Mouse (Mus musculus) erythroblast, embryonic 14.5 days (primary cell): Measurements from ENCODE around the gene Rrbp1. TPM values are rescaled to one million over a fixed set of nuclear protein-coding genes. Genes with fewer than 3 reads are reported as not detected.

Experiments
- H3K27me3 ChIP-seq: 2 replicates; pipeline ENCODE4 v1.6.1; 2012; ENCODE audit warnings: inconsistent platforms; ENCODE audit not compliant: control insufficient read depth
- H3K36me3 ChIP-seq: 2 replicates; pipeline ENCODE4 v1.6.1; 2012; ENCODE audit warnings: mild to moderate bottlenecking, inconsistent platforms; ENCODE audit not compliant: control insufficient read depth
- H3K4me1 ChIP-seq: 2 replicates; pipeline ENCODE4 v1.6.1; 2012; ENCODE audit warnings: inconsistent platforms; ENCODE audit not compliant: control insufficient read depth
- H3K4me3 ChIP-seq: replicated peaks from 2 replicates; pipeline ENCODE3; 2012; ENCODE audit warnings: moderate library complexity, mild to moderate bottlenecking, inconsistent platforms
- H3K9me3 ChIP-seq: 2 replicates; pipeline ENCODE4 v1.6.1; 2012; ENCODE audit warnings: low read length, inconsistent platforms, mixed read lengths; ENCODE audit not compliant: control insufficient read depth
- GATA1 ChIP-seq: IDR thresholded peaks from 2 replicates; pipeline ENCODE4 v1.6.1; 2012; ENCODE audit warnings: low read length, inconsistent platforms, mixed read lengths
- TAL1 ChIP-seq: IDR thresholded peaks from 3 replicates; pipeline ENCODE4 v1.6.1; 2012; ENCODE audit warnings: low read length, inconsistent platforms, mixed read lengths
- polyA plus RNA-seq: library from polyadenylated mRNA; stranded (reverse); fragments of >175 nt; gene quantifications from 2 replicates; pipeline ENCODE4 v1.2.3, GENCODE M21; 2012

Rrbp1 gene
- polyA plus RNA-seq, 1 experiment, result 4.5 TPM

DNA sequence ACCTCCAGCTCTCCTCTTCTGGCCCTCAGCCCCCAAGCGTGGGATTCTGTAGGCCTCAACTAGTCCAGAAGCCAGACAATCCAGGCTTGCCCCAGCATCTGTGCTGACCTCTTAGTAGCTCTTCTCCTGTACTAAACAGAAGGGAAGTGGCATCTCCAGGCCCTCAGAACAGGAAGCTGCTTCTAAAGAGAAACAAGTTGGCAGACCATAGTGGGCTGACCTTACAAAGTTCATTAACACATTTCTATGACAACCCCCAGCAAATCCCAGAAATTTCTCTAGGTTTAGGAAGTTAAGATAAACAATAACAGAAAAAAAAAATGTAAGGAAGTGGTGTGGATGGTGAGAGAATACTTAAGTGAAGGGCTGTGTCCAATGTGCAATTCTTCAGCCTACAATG, 2.0 kb downstream of the Rrbp1 start:
- Histone ChIP-seq H3K4me1 (peaks cover 32% of the 10 kb centered on the region), H3K4me3 (peak overlapping the region; percentile 91)

DNA sequence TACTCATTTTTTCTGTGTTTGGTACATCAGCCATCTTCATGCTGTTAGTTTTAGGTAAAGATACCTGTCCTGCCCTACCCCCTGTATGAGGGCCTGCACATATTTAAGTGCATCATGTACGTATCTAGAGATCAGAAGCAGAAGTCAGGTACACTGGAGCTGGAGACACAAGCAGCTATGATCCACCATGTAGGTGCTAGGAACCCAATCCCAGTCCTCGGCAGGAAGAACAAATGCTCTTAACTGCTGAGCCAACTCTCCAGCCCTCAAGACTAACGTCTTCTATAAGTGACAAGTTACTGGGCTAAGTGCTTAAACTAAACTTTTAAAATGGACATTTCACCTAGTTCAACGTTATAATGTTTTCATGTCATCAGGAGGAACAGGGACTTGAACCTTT, 3.9 kb downstream of the Rrbp1 start:
- Histone ChIP-seq H3K9me3 (no peaks in the 10 kb centered on the region), H3K36me3 (peaks cover 11% of the 10 kb centered on the region), H3K4me3 (no peak overlapping the region), H3K4me1 (peaks cover 32% of the 10 kb centered on the region), H3K27me3 (no peaks in the 10 kb centered on the region)
- no peak for TF ChIP-seq GATA1

More for the DNA sequence above, 2.0 kb downstream of the Rrbp1 start:
- Histone ChIP-seq H3K27me3 (no peaks in the 10 kb centered on the region), H3K9me3 (no peaks in the 10 kb centered on the region), H3K36me3 (peaks cover 9% of the 10 kb centered on the region; the same call in 1 of the 2 replicates)
- TF ChIP-seq TAL1 (no peak), GATA1 (no peak)

DNA sequence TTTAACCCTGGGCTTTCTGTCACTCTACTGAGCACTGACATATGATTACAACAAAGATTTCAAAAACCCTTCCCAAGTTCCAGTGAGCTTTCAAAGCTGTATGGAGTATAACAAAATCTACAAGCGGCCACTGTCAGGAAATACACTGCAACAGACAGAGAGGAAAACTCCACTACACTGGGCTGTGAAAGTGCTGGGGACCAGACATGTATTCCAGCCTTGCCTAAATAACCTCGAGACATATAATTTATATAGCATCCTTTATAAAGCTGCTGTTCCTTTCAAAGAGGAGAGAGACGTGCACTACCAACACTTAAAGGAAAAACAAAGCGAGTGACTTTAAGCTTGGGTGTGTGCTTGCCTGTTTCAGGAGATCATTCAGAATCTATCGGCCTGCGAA, 4.4 kb downstream of the Rrbp1 start:
- Histone ChIP-seq H3K36me3 (peaks cover 11% of the 10 kb centered on the region), H3K4me1 (peaks cover 33% of the 10 kb centered on the region), H3K27me3 (no peaks in the 10 kb centered on the region), H3K4me3 (no peak overlapping the region), H3K9me3 (no peaks in the 10 kb centered on the region)
- TF ChIP-seq TAL1 (no peak), GATA1 (no peak)

DNA sequence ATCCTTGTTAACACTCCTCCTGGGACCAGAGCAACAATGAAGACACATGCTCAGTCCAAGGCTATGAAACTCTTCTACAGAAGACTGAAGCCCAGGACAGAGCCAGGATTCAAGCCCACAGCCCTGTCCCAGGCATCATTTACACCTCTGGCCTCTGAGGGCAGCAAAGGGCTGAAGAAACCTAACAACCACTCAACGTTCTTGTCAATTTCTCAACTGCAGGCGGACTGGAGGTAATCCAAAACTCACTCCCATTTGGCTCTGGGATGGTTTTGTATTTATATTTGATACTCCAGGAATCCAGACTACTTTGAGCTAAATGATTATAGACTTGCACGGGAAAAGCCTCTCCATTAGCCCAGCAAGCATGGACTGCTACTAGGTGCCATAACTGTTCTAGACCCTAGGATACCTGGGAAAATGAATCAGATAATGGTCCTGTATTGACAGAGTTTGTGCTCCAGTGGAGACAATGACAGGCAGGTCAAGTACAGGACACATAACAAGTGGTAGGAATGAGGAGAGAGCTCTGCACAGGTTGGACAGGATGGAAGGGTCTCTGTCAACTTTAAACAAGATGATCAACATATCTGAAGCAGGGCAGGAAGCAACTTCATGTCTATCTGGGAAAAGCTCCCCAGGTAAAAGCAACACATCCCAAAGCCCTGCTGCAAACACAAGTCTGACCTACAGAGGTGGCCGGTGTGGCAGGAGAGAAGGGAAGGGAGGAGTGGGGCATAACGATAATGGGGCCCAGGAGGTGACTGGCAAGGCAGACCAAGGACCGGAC, 5.7 kb downstream of the Rrbp1 start:
- peaks cover 11% of the 10 kb centered on the region for H3K36me3 ChIP-seq
- no peak overlapping the region for H3K4me3 ChIP-seq
- no peaks in the 10 kb centered on the region for H3K9me3 ChIP-seq
- TF ChIP-seq TAL1, result no peak
- no peak for TF ChIP-seq GATA1
- peaks cover 26% of the 10 kb centered on the region for H3K4me1 ChIP-seq
- H3K27me3 ChIP-seq, result no peaks in the 10 kb centered on the region

DNA sequence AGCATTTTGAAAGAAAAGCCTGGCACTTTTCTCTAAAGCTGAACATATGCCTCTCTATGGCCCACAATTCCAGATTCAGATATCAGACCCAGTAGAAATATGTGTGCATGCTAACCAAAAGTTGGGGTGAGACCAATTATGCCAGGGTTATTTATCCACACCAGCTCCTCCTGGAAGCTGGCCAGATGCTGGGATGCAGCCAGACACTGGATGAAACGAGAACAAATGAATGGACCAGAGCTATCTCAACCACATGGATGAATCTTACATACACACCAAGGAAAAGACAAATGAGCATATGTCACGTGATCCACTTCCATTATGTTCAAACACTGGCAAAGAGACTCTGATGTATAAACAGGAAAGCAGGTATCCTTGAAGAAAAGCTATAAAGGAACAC, 7.5 kb downstream of the Rrbp1 start:
- no peak overlapping the region for H3K4me3 ChIP-seq
- no peaks in the 10 kb centered on the region for H3K27me3 ChIP-seq
- H3K4me1 ChIP-seq, result peaks cover 12% of the 10 kb centered on the region
- TF ChIP-seq GATA1 (no peak), TAL1 (no peak)
- no peaks in the 10 kb centered on the region for H3K9me3 ChIP-seq
- H3K36me3 ChIP-seq, result peaks cover 7% of the 10 kb centered on the region

DNA sequence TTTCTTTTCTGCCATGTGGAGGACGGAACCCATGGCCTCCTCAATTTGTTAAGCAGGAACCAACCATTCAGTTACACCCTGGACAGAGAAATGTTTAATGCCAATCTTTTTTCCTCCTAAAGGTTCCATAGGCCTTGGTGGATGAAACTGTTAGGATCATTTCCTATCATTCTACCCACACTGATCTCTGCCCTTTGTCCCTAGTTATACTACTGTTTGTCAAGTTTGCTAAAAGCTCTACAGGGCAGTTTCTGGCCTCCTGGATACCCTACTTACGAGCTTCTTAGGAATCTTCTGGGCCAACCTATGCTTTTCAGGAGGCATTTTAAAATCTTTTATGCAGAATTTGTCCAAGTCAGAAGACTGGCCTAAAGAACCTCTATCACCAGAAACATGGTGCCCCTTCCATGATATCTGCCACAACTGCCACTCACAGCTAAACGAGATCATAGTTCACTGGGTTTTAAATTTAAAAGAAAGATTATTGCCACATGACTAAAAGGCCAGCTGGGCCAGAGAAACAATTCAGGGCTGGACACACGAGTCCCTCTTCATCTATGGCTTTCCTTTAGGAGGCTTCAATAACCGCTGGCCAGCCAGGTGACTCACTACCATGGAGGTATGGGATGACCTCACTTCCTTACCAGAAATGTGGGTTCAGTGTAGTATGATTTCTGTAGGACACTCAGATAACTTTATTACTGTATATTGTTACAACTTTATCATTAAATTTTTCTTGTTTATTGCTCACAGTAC, 8.7 kb downstream of the Rrbp1 start:
- Histone ChIP-seq H3K27me3 (no peaks in the 10 kb centered on the region), H3K4me3 (no peak overlapping the region), H3K4me1 (peaks cover 13% of the 10 kb centered on the region), H3K9me3 (no peaks in the 10 kb centered on the region), H3K36me3 (peaks cover 7% of the 10 kb centered on the region)
- TF ChIP-seq TAL1, result no peak
- TF ChIP-seq GATA1, result no peak

DNA sequence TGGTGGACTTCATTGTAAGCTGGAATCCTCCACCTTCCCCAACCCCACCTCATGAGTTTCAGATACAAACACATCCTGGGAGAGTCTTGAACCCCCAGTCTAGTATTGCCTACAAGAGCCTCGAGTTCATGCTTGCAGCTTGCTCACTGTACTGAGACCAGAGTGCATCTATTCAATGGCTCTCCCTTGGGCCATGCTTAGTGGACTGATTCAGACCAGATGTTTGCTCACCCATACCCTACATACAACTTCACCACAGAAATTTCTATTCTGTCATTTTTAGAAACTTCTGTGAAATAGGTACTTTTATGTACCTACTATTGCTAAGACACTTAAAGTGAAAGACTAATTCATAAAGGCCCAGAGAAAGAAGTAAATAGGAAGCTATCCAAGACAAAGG, 18.1 kb downstream of the Rrbp1 start:
- Histone ChIP-seq H3K27me3 (no peaks in the 10 kb centered on the region), H3K4me3 (no peak overlapping the region), H3K9me3 (no peaks in the 10 kb centered on the region), H3K4me1 (peaks cover 6% of the 10 kb centered on the region), H3K36me3 (peaks cover 3% of the 10 kb centered on the region; the same call in 1 of the 2 replicates)
- TF ChIP-seq TAL1 (no peak), GATA1 (no peak)

DNA sequence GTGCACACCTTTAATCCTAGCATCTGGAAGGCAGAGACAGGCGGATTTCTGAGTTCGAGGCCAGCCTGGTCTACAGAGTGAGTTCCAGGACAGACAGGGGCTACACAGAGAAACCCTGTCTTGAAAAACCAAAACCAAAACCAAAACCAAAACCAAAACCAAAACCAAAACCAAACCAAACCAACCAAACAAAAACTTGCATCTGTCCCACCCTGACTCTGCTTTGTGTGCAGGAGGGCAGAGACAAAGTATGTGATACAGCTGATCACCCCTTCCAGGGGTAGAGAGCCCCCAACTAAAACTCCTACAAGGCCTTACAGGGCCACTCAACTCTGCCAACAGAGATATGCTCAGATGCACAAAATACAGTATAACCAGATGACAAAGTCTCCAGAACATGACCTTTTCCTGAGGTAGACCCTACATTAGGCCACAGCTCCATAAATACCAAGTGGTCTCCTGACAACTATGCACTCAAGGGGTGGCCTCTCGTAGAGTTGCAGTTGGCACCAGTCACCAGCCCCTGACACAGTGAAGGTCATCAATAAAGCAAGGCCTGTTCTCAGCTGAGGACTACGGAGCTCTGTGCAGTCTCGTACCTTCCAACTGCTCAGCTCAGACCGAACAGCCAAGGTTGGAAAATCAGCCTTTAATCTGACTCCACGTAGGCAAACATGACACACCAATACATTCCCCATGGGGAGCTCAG, 18.9 kb downstream of the Rrbp1 start:
- TF ChIP-seq GATA1 (no peak), TAL1 (no peak)
- Histone ChIP-seq H3K4me1 (peaks cover 3% of the 10 kb centered on the region; the same call in 1 of the 2 replicates), H3K27me3 (no peaks in the 10 kb centered on the region), H3K9me3 (no peaks in the 10 kb centered on the region), H3K4me3 (no peak overlapping the region), H3K36me3 (peaks cover 9% of the 10 kb centered on the region)

DNA sequence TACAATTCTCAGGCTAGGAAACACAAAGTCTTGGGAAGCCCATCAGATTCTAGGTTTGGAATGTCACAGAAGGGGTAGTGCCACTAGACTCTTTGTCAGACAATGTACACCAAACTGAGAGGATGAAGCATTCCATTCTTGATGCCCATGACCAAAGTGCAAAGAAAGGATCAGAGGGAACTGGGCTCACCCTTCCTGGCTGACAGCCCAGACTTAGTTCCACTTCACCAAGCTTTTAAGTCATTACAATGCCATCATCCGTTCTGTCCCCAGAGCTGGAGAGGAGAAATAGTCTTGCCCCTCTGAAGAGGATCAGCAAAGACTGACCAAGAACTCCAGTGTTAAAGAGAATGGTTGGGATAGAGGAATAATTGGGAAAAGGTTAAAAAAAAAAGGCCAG, 20.1 kb downstream of the Rrbp1 start:
- no peaks in the 10 kb centered on the region for H3K27me3 ChIP-seq
- H3K9me3 ChIP-seq, result no peaks in the 10 kb centered on the region
- H3K36me3 ChIP-seq, result peaks cover 9% of the 10 kb centered on the region
- TF ChIP-seq TAL1, result no peak
- no peak overlapping the region for H3K4me3 ChIP-seq
- H3K4me1 ChIP-seq, result peaks cover 3% of the 10 kb centered on the region; the same call in 1 of the 2 replicates
